Mouse (Mus musculus): Measurements from ENCODE around the gene Pnpla8. TPM values are rescaled to one million over a fixed set of nuclear protein-coding genes. Genes with fewer than 3 reads are reported as not detected.
A peak's percentile ranks its signal among the peaks of the same experiment; 100 is the strongest.

Pnpla8 gene
- polyA plus RNA-seq, 1 experiment, result 354 TPM

- Histone ChIP-seq H3K27ac (ENCODE audit: insufficient read depth, low read depth, low read length) (no peak overlapping the region), H3K4me3 (ENCODE audit: insufficient read depth, low read depth, low read length) (peak overlapping the region; percentile 72), H3K4me1 (ENCODE audit: control insufficient read depth, insufficient read depth, low read length) (peaks cover 6% of the 10 kb centered on the region)
- TF ChIP-seq POLR2A (IDR thresholded peaks at IDR 0.05; ENCODE audit: insufficient read depth, low read depth, low read length) (no peak), CTCF (IDR thresholded peaks at IDR 0.05; ENCODE audit: insufficient read depth, low read depth, low read length) (no peak)
- WGBS, result 2% methylated on average over 89 of the region's 89 CpGs
Measured at GRCm38 (mm10) chr12:44221651-44222356, 634 bp downstream of the Pnpla8 start.

- no peak overlapping the region for H3K27ac ChIP-seq (ENCODE audit: insufficient read depth, low read depth, low read length)
- whole genome bisulfite sequencing, result 96% methylated on average over 3 of the region's 3 CpGs
- TF ChIP-seq CTCF (IDR thresholded peaks at IDR 0.05; ENCODE audit: insufficient read depth, low read depth, low read length) (no peak), POLR2A (IDR thresholded peaks at IDR 0.05; ENCODE audit: insufficient read depth, low read depth, low read length) (no peak)
Measured at GRCm38 (mm10) chr12:44223044-44223443, 1.9 kb downstream of the Pnpla8 start.

GRCm38 (mm10) chr12:44224650-44225049 lies 3.5 kb downstream of the Pnpla8 start:
- TF ChIP-seq POLR2A (IDR thresholded peaks at IDR 0.05; ENCODE audit: insufficient read depth, low read depth, low read length) (no peak), CTCF (IDR thresholded peaks at IDR 0.05; ENCODE audit: insufficient read depth, low read depth, low read length) (no peak)
- peaks cover 6% of the 10 kb centered on the region for H3K4me1 ChIP-seq (ENCODE audit: control insufficient read depth, insufficient read depth, low read length)
- no peak overlapping the region for H3K4me3 ChIP-seq (ENCODE audit: insufficient read depth, low read depth, low read length)
- 77% methylated on average over 3 of the region's 3 CpGs for WGBS
- no peak overlapping the region for H3K27ac ChIP-seq (ENCODE audit: insufficient read depth, low read depth, low read length)

More at GRCm38 (mm10) chr12:44223044-44223443, 1.9 kb downstream of the Pnpla8 start:
- Histone ChIP-seq H3K4me3 (ENCODE audit: insufficient read depth, low read depth, low read length) (no peak overlapping the region), H3K4me1 (ENCODE audit: control insufficient read depth, insufficient read depth, low read length) (peaks cover 6% of the 10 kb centered on the region)

- Histone ChIP-seq H3K4me1 (ENCODE audit: control insufficient read depth, insufficient read depth, low read length) (no peaks in the 10 kb centered on the region), H3K27ac (ENCODE audit: insufficient read depth, low read depth, low read length) (no peak overlapping the region), H3K4me3 (ENCODE audit: insufficient read depth, low read depth, low read length) (no peak overlapping the region)
- TF ChIP-seq POLR2A (IDR thresholded peaks at IDR 0.05; ENCODE audit: insufficient read depth, low read depth, low read length) (no peak), CTCF (IDR thresholded peaks at IDR 0.05; ENCODE audit: insufficient read depth, low read depth, low read length) (no peak)
- 65% methylated on average over 7 of the region's 7 CpGs for WGBS
Measured at GRCm38 (mm10) chr12:44241090-44241489, 19.9 kb downstream of the Pnpla8 start.

- Histone ChIP-seq H3K4me1 (ENCODE audit: control insufficient read depth, insufficient read depth, low read length) (no peaks in the 10 kb centered on the region), H3K27ac (ENCODE audit: insufficient read depth, low read depth, low read length) (no peak overlapping the region), H3K4me3 (ENCODE audit: insufficient read depth, low read depth, low read length) (no peak overlapping the region)
- no peak for TF ChIP-seq POLR2A (IDR thresholded peaks at IDR 0.05; ENCODE audit: insufficient read depth, low read depth, low read length)
- no peak for TF ChIP-seq CTCF (IDR thresholded peaks at IDR 0.05; ENCODE audit: insufficient read depth, low read depth, low read length)
- WGBS, result 83% methylated on average over 4 of the region's 4 CpGs
Measured at GRCm38 (mm10) chr12:44242407-44242806, 21.2 kb downstream of the Pnpla8 start.

- TF ChIP-seq POLR2A (IDR thresholded peaks at IDR 0.05; ENCODE audit: insufficient read depth, low read depth, low read length) (no peak), CTCF (IDR thresholded peaks at IDR 0.05; ENCODE audit: insufficient read depth, low read depth, low read length) (no peak)
- Histone ChIP-seq H3K4me3 (ENCODE audit: insufficient read depth, low read depth, low read length) (no peak overlapping the region), H3K27ac (ENCODE audit: insufficient read depth, low read depth, low read length) (no peak overlapping the region), H3K4me1 (ENCODE audit: control insufficient read depth, insufficient read depth, low read length) (no peaks in the 10 kb centered on the region)
- 60% methylated on average over 3 of the region's 3 CpGs for WGBS
Measured at GRCm38 (mm10) chr12:44245739-44246138, 24.6 kb downstream of the Pnpla8 start.

GRCm38 (mm10) chr12:44248309-44248977 lies 27.3 kb downstream of the Pnpla8 start:
- Histone ChIP-seq H3K4me3 (ENCODE audit: insufficient read depth, low read depth, low read length) (no peak overlapping the region), H3K27ac (ENCODE audit: insufficient read depth, low read depth, low read length) (no peak overlapping the region), H3K4me1 (ENCODE audit: control insufficient read depth, insufficient read depth, low read length) (no peaks in the 10 kb centered on the region)
- TF ChIP-seq CTCF (IDR thresholded peaks at IDR 0.05; ENCODE audit: insufficient read depth, low read depth, low read length) (no peak), POLR2A (IDR thresholded peaks at IDR 0.05; ENCODE audit: insufficient read depth, low read depth, low read length) (no peak)
- WGBS, result 87% methylated on average over 9 of the region's 9 CpGs

- Histone ChIP-seq H3K4me1 (ENCODE audit: control insufficient read depth, insufficient read depth, low read length) (no peaks in the 10 kb centered on the region), H3K4me3 (ENCODE audit: insufficient read depth, low read depth, low read length) (no peak overlapping the region), H3K27ac (ENCODE audit: insufficient read depth, low read depth, low read length) (no peak overlapping the region)
- TF ChIP-seq CTCF (IDR thresholded peaks at IDR 0.05; ENCODE audit: insufficient read depth, low read depth, low read length) (no peak), POLR2A (IDR thresholded peaks at IDR 0.05; ENCODE audit: insufficient read depth, low read depth, low read length) (no peak)
Measured at GRCm38 (mm10) chr12:44262612-44263011, 41.4 kb downstream of the Pnpla8 start.

- H3K4me3 ChIP-seq (ENCODE audit: insufficient read depth, low read depth, low read length), result no peak overlapping the region
- 70% methylated on average over 3 of the region's 3 CpGs for WGBS
- no peak overlapping the region for H3K27ac ChIP-seq (ENCODE audit: insufficient read depth, low read depth, low read length)
- 0 out of 2 replicates have a peak, but pooled peaks cover 2% of the 10 kb centered on the region for H3K4me1 ChIP-seq (ENCODE audit: control insufficient read depth, insufficient read depth, low read length)
- TF ChIP-seq CTCF (IDR thresholded peaks at IDR 0.05; ENCODE audit: insufficient read depth, low read depth, low read length) (no peak), POLR2A (IDR thresholded peaks at IDR 0.05; ENCODE audit: insufficient read depth, low read depth, low read length) (no peak)
Measured at GRCm38 (mm10) chr12:44265651-44266050, 44.5 kb downstream of the Pnpla8 start.

All from olfactory bulb, adult 2 months (tissue).